Comparison of ENCODE assay signal across 12 mouse cellular contexts in genomic region chr12:33851736-33852135, GRCm38 (mm10).
A peak's percentile ranks its signal among the peaks of the same experiment; 100 is the strongest.
DNase-seq lines count a peak whose midpoint lies in the region; ATAC-seq lines count a peak whose summit lies in the region.
"Had no signal": no experiment of that assay in that cellular context is flagged by ENCODE, and none has a peak within 500 bp of the region (broad histone marks: within the 10 kb centered on the region; RNA-seq: fewer than 3 reads in every experiment).

No protein-coding gene starts in this region.

- H3K4me3 ChIP-seq in hindbrain, embryonic 12.5 days: no peak overlapping the region
- H3K4me3 ChIP-seq in hindbrain, embryonic 14.5 days (replicated peaks; ENCODE audit: low read length): no peak overlapping the region
- H3K4me3 ChIP-seq in forebrain, embryonic 14.5 days (ENCODE audit: low read depth, low read length): no peak overlapping the region
- no peak overlapping the region for H3K4me3 ChIP-seq in midbrain, embryonic 14.5 days (replicated peaks; ENCODE audit: low read depth, low read length)
- H3K4me3 ChIP-seq: embryonic facial prominence, embryonic 13.5 days had no signal

- ATAC-seq in hindbrain, embryonic 12.5 days (ENCODE audit: low FRiP score): 0 out of 2 replicates have a peak, but pooled peaks have one; percentile 56
- ATAC-seq in hindbrain, embryonic 14.5 days (ENCODE audit: low FRiP score): no peak; the same call in 1 of the 2 replicates
- ATAC-seq in forebrain, embryonic 14.5 days: peak; percentile 72
- ATAC-seq in midbrain, embryonic 14.5 days (ENCODE audit: low FRiP score, low TSS enrichment): no peak; the same call in 1 of the 2 replicates

- H3K4me1 ChIP-seq in hindbrain, embryonic 12.5 days: 0 out of 2 replicates have a peak, but pooled peaks cover 3% of the 10 kb centered on the region
- 0 out of 2 replicates have a peak, but pooled peaks cover 5% of the 10 kb centered on the region for H3K4me1 ChIP-seq in hindbrain, embryonic 14.5 days (replicated peaks; ENCODE audit: control insufficient read depth, insufficient read depth, low read length)
- H3K4me1 ChIP-seq in forebrain, embryonic 14.5 days (ENCODE audit: control insufficient read depth, insufficient read depth, low read length): peaks cover 3% of the 10 kb centered on the region; the same call in 1 of the 2 replicates
- H3K4me1 ChIP-seq in midbrain, embryonic 14.5 days (ENCODE audit: control insufficient read depth, insufficient read depth, low read length): no peaks in the 10 kb centered on the region
- H3K4me1 ChIP-seq: embryonic facial prominence, embryonic 13.5 days had no signal

- no peaks in the 10 kb centered on the region for H3K27me3 ChIP-seq in hindbrain, embryonic 12.5 days
- no peaks in the 10 kb centered on the region for H3K27me3 ChIP-seq in hindbrain, embryonic 14.5 days (ENCODE audit: control insufficient read depth, insufficient read depth, low read length)
- no peaks in the 10 kb centered on the region for H3K27me3 ChIP-seq in forebrain, embryonic 14.5 days (replicated peaks; ENCODE audit: control insufficient read depth, insufficient read depth, low read length)
- H3K27me3 ChIP-seq in midbrain, embryonic 14.5 days (ENCODE audit: control insufficient read depth, insufficient read depth, low read length): no peaks in the 10 kb centered on the region
- H3K27me3 ChIP-seq: embryonic facial prominence, embryonic 13.5 days had no signal

- no peaks in the 10 kb centered on the region for H3K9me3 ChIP-seq in hindbrain, embryonic 12.5 days (replicated peaks)
- no peaks in the 10 kb centered on the region for H3K9me3 ChIP-seq in hindbrain, embryonic 14.5 days (ENCODE audit: control insufficient read depth, low read length)
- H3K9me3 ChIP-seq in forebrain, embryonic 14.5 days (replicated peaks; ENCODE audit: control insufficient read depth, low read length): no peaks in the 10 kb centered on the region
- H3K9me3 ChIP-seq in midbrain, embryonic 14.5 days (ENCODE audit: control insufficient read depth, low read length): no peaks in the 10 kb centered on the region
- H3K9me3 ChIP-seq: embryonic facial prominence, embryonic 13.5 days had no signal

- no peak overlapping the region for H3K9ac ChIP-seq in hindbrain, embryonic 12.5 days
- no peak overlapping the region for H3K9ac ChIP-seq in hindbrain, embryonic 14.5 days
- no peak overlapping the region for H3K9ac ChIP-seq in forebrain, embryonic 14.5 days (ENCODE audit: low read length)
- H3K9ac ChIP-seq in midbrain, embryonic 14.5 days (replicated peaks; ENCODE audit: low read length): no peak overlapping the region
- H3K9ac ChIP-seq: embryonic facial prominence, embryonic 13.5 days had no signal

- H3K36me3 ChIP-seq in hindbrain, embryonic 12.5 days: no peaks in the 10 kb centered on the region
- H3K36me3 ChIP-seq in hindbrain, embryonic 14.5 days (replicated peaks; ENCODE audit: control insufficient read depth, insufficient read depth): no peaks in the 10 kb centered on the region
- H3K36me3 ChIP-seq in forebrain, embryonic 14.5 days (ENCODE audit: control insufficient read depth, insufficient read depth, low read length): no peaks in the 10 kb centered on the region
- H3K36me3 ChIP-seq in midbrain, embryonic 14.5 days (ENCODE audit: control insufficient read depth, insufficient read depth, low read length): no peaks in the 10 kb centered on the region
- H3K36me3 ChIP-seq: embryonic facial prominence, embryonic 13.5 days had no signal

- DNase-seq in hindbrain, embryonic 14.5 days (ENCODE audit: low spot score): no peak
- peak; percentile 34 for DNase-seq in brain, adult 2 months (ENCODE audit: low read depth, low spot score)
- peak; percentile 67 for DNase-seq in forebrain, embryonic 14.5 days (ENCODE audit: low spot score)
- DNase-seq in midbrain, embryonic 14.5 days: peak; percentile 64
- no peak for DNase-seq in spleen, adult 18-20 months
- DNase-seq in layer of hippocampus, postnatal 14 days (ENCODE audit: low spot score in 2 of 2): no peak
- DNase-seq: cerebellum, adult 8-10 months; heart, adult 11 months; left cerebral cortex, postnatal 4 days had no signal

- no peak overlapping the region for H3K27ac ChIP-seq in hindbrain, embryonic 12.5 days
- no peak overlapping the region for H3K27ac ChIP-seq in hindbrain, embryonic 14.5 days
- no peak overlapping the region for H3K27ac ChIP-seq in forebrain, embryonic 14.5 days (ENCODE audit: low read depth, low read length)
- H3K27ac ChIP-seq in midbrain, embryonic 14.5 days (replicated peaks; ENCODE audit: low read depth, low read length): no peak overlapping the region
- H3K27ac ChIP-seq: embryonic facial prominence, embryonic 13.5 days; macrophage had no signal

- 76% methylated on average over 1 of the region's 1 CpGs for WGBS in hindbrain, embryonic 12.5 days
- WGBS in hindbrain, embryonic 14.5 days: 71% methylated on average over 1 of the region's 1 CpGs
- WGBS in forebrain, embryonic 14.5 days: 25% methylated on average over 1 of the region's 1 CpGs
- WGBS in midbrain, embryonic 14.5 days: 60% methylated on average over 1 of the region's 1 CpGs

- no peak overlapping the region for H3K4me2 ChIP-seq in hindbrain, embryonic 12.5 days (replicated peaks)
- no peak overlapping the region for H3K4me2 ChIP-seq in hindbrain, embryonic 14.5 days (replicated peaks)
- no peak overlapping the region for H3K4me2 ChIP-seq in forebrain, embryonic 14.5 days (ENCODE audit: low read length)
- no peak overlapping the region for H3K4me2 ChIP-seq in midbrain, embryonic 14.5 days (ENCODE audit: low read length)
- H3K4me2 ChIP-seq: embryonic facial prominence, embryonic 13.5 days had no signal

Comparison
In these comparisons a context has a peak if more than half of its experiments do, and no peak if none do; other contexts are left out.
1. ATAC-seq: peak in hindbrain, embryonic 12.5 days (single experiment) and forebrain, embryonic 14.5 days (single experiment); none in hindbrain, embryonic 14.5 days (single experiment) and midbrain, embryonic 14.5 days (single experiment).
2. DNase-seq: peak in brain, adult 2 months (single experiment), forebrain, embryonic 14.5 days (single experiment) and midbrain, embryonic 14.5 days (single experiment); none in hindbrain, embryonic 14.5 days (single experiment), spleen, adult 18-20 months (0 of 2) and layer of hippocampus, postnatal 14 days (0 of 2).